In the genomic region with DNA sequence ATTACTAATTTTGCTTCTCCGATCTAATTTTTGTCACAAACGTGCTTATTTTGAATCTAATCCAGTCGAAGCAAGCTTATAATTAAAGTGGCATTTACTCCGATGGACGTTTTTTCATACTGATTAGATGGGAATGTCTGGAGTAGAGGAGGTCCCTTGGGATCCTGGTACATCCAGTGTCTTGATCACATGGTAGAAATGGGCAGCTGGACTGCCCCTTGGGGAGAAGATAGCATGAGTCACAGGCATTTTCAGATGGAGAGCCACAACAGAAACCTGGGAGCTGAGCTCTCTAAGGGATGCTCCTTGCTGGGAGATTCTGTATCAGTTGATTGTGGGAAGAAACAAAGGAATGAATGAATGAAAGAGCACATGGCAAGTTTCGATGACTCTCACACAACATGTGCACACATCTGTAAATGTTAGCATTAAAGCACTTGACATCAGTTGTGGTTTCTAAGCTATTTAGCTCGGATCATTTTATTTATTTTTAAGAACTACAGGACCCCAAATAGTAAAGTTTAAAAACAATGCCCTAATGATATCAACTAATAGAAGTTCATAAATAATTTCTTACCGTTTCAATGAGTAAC, we compare ENCODE assay signal across 30 mouse cellular contexts.
A peak's percentile ranks its signal among the peaks of the same experiment; 100 is the strongest.
DNase-seq lines count a peak whose midpoint lies in the region; ATAC-seq and TF ChIP-seq lines count a peak whose summit lies in the region.
"Had no signal": no experiment of that assay in that cellular context is flagged by ENCODE, and none has a peak within 500 bp of the region (broad histone marks: within the 10 kb centered on the region; RNA-seq: fewer than 3 reads in every experiment).

No protein-coding gene starts in this region.

- no peaks in the 10 kb centered on the region for H3K9me3 ChIP-seq in hindbrain, embryonic 14.5 days (ENCODE audit: control insufficient read depth, low read length)
- H3K9me3 ChIP-seq: embryonic facial prominence, embryonic 10.5 days; embryonic facial prominence, embryonic 15.5 days; forebrain, embryonic 12.5 days; hindbrain, embryonic 15.5 days; limb, embryonic 10.5 days; limb, embryonic 15.5 days; liver, embryonic 13.5 days; neural tube, embryonic 15.5 days had no signal

- no peaks in the 10 kb centered on the region for H3K36me3 ChIP-seq in hindbrain, embryonic 14.5 days (replicated peaks; ENCODE audit: control insufficient read depth, insufficient read depth)
- H3K36me3 ChIP-seq: embryonic facial prominence, embryonic 10.5 days; embryonic facial prominence, embryonic 15.5 days; forebrain, embryonic 12.5 days; hindbrain, embryonic 15.5 days; limb, embryonic 10.5 days; limb, embryonic 15.5 days; liver, embryonic 13.5 days; neural tube, embryonic 15.5 days had no signal

- peaks cover 16% of the 10 kb centered on the region for H3K4me1 ChIP-seq in hindbrain, embryonic 14.5 days (replicated peaks; ENCODE audit: control insufficient read depth, insufficient read depth, low read length)
- H3K4me1 ChIP-seq: liver, embryonic 13.5 days had no signal

- H3K4me3 ChIP-seq in gastrocnemius, adult 2 months: no peak overlapping the region
- H3K4me3 ChIP-seq in hindbrain, embryonic 14.5 days (replicated peaks; ENCODE audit: low read length): no peak overlapping the region
- H3K4me3 ChIP-seq: embryonic facial prominence, embryonic 10.5 days; embryonic facial prominence, embryonic 15.5 days; forebrain, embryonic 12.5 days; hindbrain, embryonic 15.5 days; limb, embryonic 10.5 days; limb, embryonic 15.5 days; liver, embryonic 13.5 days; neural tube, embryonic 15.5 days had no signal

- DNase-seq in gastrocnemius, adult 2 months: peak; percentile 33
- no peak for DNase-seq in gastrocnemius, postnatal 4 days (ENCODE audit: low spot score in 2 of 2)
- peak; percentile 40 for DNase-seq in heart, adult 8-10 months (ENCODE audit: low spot score)
- no peak for DNase-seq in heart, postnatal 14 days
- peak; percentile 40 for DNase-seq in retina, embryonic 14.5 days (ENCODE audit: low spot score)
- no peak for DNase-seq in retina, postnatal 1 day
- peak; percentile 7 for DNase-seq in skeletal muscle tissue, adult 2 months (ENCODE audit: low read depth, low spot score)
- DNase-seq in hindbrain, embryonic 14.5 days (ENCODE audit: low spot score): no peak
- DNase-seq: adrenal gland, adult 2 months; adrenal gland, postnatal 36 days; cerebellum, adult 8-10 months; cerebellum, postnatal 25 days; kidney, adult 18-20 months; kidney, postnatal 4 days; liver, embryonic 13.5 days; lung, adult 18-20 months; lung, postnatal 10 days; midbrain, embryonic 14.5 days; right cerebral cortex, adult 18-20 months; thymus, adult 2 months; thymus, postnatal 36 days had no signal

- H3K4me2 ChIP-seq in hindbrain, embryonic 14.5 days (replicated peaks): no peak overlapping the region
- H3K4me2 ChIP-seq: embryonic facial prominence, embryonic 15.5 days; forebrain, embryonic 12.5 days; hindbrain, embryonic 15.5 days; limb, embryonic 15.5 days; liver, embryonic 13.5 days; neural tube, embryonic 15.5 days had no signal

- no peak overlapping the region for H3K27ac ChIP-seq in gastrocnemius, adult 2 months
- H3K27ac ChIP-seq in hindbrain, embryonic 14.5 days: no peak overlapping the region
- H3K27ac ChIP-seq: embryonic facial prominence, embryonic 10.5 days; embryonic facial prominence, embryonic 15.5 days; forebrain, embryonic 12.5 days; hindbrain, embryonic 15.5 days; limb, embryonic 10.5 days; limb, embryonic 15.5 days; liver, embryonic 13.5 days; neural tube, embryonic 15.5 days had no signal

- H3K27me3 ChIP-seq in hindbrain, embryonic 14.5 days (ENCODE audit: control insufficient read depth, insufficient read depth, low read length): no peaks in the 10 kb centered on the region
- H3K27me3 ChIP-seq: embryonic facial prominence, embryonic 15.5 days; forebrain, embryonic 12.5 days; hindbrain, embryonic 15.5 days; limb, embryonic 15.5 days; liver, embryonic 13.5 days; neural tube, embryonic 15.5 days had no signal

- H3K9ac ChIP-seq in hindbrain, embryonic 14.5 days: no peak overlapping the region
- H3K9ac ChIP-seq: embryonic facial prominence, embryonic 15.5 days; forebrain, embryonic 12.5 days; hindbrain, embryonic 15.5 days; limb, embryonic 15.5 days; liver, embryonic 13.5 days; neural tube, embryonic 15.5 days had no signal

- ATAC-seq in hindbrain, embryonic 14.5 days (ENCODE audit: low FRiP score): no peak
- ATAC-seq: activated CD4-positive, CD25-positive, alpha-beta regulatory T cell, adult 4 months; inflammation-experienced regulatory T-cells, adult 6 months had no signal

- no peak for TF ChIP-seq CTCF in gastrocnemius, adult 2 months (IDR thresholded peaks at IDR 0.05)

- WGBS in hindbrain, embryonic 14.5 days: 66% methylated on average over 8 of the region's 8 CpGs

- intact Hi-C loops in gastrocnemius, adult 2 months (cut with DNase I): no loop called here
- intact Hi-C loops in heart, postnatal 14 days (cut with DNase I): no loop called here

Comparison
In these comparisons a context has a peak if more than half of its experiments do, and no peak if none do; other contexts are left out.
1. DNase-seq: peak in gastrocnemius, adult 2 months (single experiment), heart, adult 8-10 months (single experiment), retina, embryonic 14.5 days (single experiment) and skeletal muscle tissue, adult 2 months (single experiment); none in gastrocnemius, postnatal 4 days (0 of 2), heart, postnatal 14 days (0 of 2), retina, postnatal 1 day (single experiment) and hindbrain, embryonic 14.5 days (single experiment).